Mouse (Mus musculus) ovary, postnatal 10 days (tissue): ENCODE data around the gene Msl3l2.

Source experiments
- DNase-seq: peaks from one replicate; pipeline ENCODE4 v3.0.0; 2022; ENCODE audit warnings: low spot score

Msl3l2 gene

DNA sequence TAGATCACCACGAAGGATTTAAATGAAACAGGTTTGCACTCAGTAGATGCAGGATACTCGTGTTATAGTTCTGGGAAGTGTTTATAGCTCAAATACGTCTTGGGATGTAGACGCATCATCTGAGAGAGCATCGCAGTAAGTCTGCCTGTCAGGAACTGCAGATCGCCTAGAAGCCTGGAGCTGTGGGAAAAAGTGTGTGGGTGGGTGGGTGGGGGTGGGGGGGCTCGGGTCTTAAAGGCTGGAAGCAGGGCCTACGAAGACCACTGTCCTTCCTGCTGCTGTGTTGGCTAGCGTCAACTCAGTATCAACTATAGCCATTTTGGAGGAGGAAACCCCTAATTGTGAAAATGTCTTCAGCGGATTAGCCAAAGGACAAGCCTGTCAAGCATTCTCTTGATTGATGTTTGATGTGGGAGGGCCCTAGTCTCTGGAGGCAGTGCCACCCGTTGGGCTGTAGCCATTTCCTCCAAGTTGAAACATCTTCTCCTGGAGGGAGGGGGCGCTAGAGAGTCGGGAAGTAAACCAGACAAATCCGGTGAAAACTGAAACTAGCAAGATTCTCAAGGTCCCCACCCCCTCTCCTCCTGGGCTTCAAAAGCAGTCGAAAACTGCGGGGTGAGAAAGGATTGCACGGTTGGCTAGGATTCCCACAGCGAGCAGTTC lies at the start of gene Msl3l2:
Gene Msl3l2, plus strand, starts transcription at position 585 of the 663 bp plus-strand sequence.
- peak; percentile 63 for DNase-seq

DNA sequence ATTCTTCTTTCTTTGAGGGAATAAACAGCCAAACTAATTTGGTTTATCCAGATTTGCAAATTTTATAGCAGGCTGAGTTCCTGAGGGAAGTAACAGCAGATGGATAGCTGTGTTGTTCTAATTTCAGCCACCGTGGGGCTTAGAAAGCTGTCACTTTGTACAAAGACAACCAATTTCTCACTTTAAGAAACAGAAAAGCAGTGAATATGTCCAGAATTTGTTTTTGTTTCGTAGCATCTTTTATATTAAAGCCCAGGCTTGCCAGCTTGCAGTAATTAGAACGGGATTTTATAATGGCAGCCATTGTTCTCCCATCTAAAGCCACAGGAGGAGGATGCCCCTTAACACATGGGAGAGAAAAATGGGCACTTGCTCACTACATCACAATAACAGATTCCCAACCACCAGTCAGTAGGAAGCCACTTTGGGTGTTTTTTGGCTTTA lies 47.7 kb upstream of the Msl3l2 start:
- DNase-seq: no peak

DNA sequence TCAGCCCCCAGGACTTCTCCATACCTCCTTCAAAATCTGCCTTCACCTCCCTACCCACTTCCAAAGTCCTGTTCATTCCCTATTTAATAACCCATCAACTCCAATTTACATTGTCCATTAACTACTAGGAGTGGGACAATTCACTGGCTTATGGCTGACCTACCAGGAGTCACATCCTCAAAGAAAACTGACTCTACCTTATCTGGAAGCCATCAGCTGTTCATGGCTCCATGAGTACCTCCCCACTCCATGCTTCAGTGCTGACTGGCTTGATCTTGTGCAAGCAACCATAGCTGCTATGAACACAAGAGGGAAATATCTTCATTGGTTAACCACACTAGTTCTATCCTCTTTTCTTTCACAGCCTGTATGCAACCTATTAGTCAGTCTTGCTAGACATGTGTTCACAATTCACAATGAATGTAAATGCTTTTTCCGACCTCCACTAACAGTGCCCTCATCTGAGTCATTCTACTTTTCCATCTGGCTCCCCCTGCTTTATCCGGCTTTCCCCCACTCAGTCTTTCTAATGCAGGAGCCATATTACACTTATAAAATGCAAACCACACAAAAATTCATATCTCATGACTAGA lies 45.4 kb upstream of the Msl3l2 start:
- no peak for DNase-seq

DNA sequence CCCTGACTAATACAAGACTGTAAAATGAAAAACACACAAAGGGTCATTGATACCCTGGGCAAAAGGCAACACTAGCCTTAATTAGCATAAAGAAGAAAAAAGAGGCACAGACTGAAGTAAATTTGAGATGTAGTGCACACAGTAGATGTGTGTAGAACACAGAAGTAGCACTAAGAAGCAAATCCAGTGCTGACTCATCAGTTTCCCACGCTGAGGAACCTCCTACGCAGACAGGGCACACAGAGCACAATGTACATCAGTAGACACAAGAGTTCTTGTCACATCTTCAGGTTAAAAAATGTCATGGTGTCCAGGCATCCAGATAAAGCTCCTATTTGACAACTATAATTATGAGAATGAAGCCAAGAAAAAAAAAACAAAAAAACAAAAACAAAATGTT lies 44.0 kb upstream of the Msl3l2 start:
- no peak for DNase-seq

DNA sequence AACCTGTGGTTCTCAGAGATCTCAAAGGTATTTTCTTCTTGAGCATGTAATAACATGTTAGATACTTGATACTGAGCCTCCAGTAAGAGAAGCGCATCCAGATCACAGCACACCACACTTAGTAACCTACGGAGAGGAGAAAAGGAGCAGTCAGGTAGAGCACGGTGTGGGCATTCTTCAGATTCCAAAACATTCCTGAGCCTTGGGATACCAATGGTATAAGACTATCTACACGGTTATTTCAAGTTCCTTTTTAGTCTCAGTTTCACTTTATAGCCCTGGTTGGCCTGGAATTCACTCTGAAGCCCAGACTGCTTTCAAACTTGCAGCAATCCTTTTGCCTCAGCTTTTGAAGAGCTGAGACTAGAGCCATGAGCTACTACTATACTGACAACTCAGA lies 17.0 kb upstream of the Msl3l2 start:
- DNase-seq: no peak

DNA sequence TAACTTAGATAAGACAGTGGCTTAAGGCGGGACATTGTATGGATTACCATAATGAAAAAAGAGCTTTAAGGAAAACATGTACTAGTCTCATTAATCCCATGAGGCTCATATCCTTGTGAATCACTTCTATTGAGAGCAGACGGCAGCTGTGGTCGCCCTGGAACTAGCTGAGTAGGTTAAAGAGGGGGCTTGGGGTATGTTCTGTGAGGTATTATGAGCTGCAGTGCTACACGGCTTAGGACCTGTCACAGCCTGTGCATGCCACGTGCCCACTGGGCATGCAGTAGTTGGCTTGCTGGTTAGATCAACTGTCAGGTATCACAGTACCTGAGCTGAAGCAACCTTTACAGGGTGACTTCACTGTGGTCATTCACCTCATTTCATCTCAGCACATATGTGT lies 12.1 kb upstream of the Msl3l2 start:
- no peak for DNase-seq

DNA sequence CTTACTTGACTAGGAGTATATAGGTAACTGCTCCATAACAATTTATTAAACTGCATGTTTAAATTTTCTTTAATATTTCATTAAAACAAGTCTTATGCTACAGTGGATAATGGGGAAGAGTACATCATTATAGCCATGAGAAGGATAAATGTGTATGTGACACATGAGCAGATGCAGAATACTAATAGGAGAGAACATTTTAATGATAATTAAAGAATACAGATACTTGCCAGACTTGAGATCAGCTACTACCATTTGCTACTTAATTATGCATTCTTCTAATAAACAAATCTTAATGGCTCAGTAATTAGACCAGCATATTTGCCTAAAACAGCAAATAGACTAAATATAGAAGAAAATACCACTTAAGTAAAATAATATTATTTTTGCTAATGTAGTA lies 10.0 kb upstream of the Msl3l2 start:
- DNase-seq: no peak

DNA sequence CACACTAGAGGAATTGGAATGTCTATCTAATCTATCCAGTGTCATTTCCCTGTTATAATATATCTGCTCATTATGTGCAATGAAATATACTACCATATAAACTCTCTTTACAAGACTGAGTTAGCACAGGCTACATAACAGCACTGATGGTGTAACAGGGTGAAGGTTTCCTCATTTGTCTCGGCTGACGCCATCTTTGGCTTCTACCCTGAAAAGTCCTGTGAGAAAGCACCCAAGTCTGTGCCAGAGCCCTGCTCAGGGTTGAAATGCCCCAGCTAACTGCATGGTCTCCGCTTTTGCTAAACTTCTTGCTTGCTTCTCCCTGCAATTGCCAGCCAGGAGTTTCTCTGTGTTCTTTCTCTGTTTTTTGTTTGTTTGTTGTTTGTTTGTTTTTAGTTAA lies 7.6 kb upstream of the Msl3l2 start:
- DNase-seq: no peak

DNA sequence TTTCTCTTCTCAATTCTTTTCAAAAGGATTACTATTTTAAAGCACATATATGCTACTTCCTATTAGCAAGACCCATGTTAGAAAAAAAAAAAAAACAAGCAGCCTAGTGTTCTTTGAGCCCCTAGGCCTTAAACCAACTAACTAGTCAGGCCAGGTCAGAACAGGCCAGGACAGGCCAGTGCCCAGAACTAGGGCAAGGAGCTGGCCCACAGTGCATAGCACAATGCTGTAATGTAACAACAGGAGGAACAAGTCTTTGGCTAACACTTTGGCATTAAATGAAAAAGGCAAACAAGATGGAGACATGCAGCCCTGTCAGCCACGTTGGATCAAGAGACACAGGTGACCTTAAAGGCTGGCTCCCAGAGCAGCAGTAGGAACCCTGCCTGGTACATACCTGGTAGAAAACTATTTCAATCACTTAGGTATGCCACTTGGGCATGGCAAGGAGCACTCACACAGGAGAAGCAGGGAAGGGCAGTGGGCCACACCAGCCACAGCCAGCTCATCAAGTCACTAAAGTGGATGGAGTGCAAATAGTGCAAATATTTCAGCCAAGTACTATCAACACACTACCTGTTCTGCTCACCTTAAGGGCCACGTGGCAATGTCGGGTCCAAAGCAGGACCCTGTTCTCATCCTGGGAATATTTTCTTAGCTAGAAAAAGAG lies 6.9 kb upstream of the Msl3l2 start:
- DNase-seq: no peak

DNA sequence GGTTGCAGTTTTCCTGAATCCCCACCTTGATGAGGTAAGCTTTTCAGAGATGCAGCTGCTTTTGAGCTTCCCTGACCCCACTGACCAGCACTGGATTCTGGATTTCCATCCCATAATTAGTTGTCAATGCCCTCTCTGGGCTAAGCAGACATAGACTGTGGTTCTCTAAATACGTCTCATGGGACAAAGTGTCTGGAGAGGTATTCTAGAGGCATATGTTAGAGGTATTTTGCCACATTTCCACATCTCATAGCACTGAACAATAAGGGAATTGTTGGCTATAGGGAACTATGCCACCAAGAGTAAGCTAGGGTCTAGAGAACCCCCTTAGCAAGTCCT lies 248 bp downstream of the Msl3l2 start:
- DNase-seq: no peak

DNA sequence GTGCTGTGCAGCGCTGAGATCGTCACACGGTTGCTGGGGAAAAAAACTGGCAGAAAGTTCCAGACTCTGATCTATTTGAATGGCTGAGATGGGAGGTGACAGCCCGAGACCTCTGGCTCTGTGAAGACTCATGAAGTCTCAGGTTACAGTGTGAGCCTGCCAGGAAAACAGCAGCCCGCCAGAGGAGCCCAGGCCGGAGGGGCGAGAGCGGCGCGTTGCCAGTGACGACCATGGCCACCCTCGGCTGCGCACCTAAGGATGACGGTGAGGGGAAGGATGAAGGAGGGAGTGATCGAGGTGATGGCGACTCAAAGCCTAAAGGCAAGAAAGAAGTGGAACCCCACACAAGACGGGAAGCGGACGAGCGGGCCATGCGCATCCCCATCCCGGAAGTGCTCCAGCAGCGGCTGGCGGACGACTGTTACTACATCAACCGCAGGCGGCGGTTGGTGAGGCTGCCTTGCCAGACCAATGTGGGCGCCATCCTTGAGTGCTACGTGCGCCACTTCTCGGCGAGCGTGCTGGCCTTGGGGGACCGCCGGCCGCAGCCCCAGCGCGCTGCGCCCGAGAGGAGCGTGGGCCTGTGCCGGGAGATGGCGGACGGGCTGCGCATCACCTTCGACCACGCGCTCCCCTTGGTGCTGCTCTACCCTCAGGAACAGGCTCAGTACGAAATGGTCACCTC lies 8.4 kb downstream of the Msl3l2 start:
- DNase-seq: peak; percentile 46

DNA sequence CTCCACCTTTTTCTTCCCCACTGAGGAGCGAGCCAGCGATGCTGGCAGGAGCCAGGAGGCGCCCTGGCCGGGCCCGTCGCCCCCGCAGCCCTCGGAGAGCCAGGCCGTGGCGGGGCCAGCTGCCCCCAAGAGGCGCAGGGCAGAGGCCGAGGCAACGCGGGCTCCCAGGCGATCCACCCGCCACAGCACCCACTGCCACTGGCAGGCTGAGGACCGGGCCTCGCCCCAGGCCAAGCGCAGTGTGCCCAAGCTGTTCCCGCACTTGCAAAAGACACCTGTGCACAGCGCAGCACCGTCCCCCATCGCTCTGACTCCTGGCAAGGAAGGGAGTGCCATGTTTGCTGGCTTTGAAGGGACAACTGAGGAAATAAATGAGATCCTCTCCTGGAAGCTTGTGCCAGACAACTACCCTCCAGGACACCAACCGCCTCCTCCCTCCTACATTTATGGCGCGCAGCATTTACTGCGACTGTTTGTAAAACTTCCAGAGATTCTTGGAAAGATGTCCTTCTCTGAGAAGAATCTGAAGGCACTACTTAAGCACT lies 9.0 kb downstream of the Msl3l2 start:
- peak; percentile 18 for DNase-seq

DNA sequence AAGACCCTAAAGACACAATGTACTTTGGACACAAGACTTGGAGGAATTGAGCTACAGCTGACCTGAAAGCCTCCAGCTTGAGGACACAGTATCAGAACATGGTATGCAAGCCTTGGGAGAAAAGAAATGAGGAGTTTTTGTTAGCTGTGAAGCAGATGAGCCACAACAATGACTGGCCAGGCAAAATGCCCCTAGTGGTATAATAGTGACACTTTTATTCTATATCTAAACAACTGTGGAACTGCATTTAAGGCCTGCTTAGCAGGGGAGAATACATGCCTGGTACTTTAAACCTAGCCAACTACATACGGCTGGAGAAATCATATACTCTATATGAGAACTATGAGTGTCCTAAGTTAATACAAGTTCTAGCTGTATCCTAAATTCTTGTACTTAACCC lies 20.3 kb downstream of the Msl3l2 start:
- no peak for DNase-seq

DNA sequence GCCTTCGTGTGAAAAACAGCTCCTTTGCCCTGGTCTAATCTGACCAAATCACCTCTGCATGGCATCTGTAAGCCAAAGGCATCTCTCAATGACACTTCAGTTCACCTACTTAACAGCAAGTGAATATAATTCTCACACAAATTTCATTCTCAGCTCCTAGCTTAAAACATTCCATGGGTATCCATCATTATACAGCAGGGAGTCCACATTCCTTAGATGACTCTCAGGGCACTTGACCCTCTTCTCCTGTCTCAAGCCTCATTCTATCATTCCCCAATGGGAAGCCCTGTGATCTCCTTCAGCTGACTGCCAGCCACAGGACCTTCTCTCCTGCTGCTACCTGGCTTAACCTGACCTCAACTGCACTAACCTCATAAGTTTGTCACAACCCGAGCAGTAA lies 22.9 kb downstream of the Msl3l2 start:
- DNase-seq: no peak

DNA sequence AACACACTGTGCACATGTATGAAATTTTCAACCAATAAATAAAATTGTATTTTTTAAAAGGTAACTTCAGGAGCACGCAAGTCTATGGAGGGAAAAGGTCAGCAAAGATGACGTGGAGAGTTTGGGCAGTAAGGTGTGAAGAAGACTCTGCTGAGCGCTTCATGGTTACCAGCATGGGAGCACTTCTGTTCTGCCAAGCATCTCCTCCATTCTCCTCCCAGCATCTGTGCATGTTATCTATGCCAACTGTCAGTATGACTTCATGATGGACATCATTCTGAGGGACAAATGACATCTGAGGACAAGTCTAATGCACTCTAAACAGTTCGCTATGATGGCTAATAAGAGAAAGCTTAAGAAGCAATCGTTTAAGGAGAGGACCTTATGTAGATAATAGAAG lies 30.5 kb downstream of the Msl3l2 start:
- DNase-seq: no peak

DNA sequence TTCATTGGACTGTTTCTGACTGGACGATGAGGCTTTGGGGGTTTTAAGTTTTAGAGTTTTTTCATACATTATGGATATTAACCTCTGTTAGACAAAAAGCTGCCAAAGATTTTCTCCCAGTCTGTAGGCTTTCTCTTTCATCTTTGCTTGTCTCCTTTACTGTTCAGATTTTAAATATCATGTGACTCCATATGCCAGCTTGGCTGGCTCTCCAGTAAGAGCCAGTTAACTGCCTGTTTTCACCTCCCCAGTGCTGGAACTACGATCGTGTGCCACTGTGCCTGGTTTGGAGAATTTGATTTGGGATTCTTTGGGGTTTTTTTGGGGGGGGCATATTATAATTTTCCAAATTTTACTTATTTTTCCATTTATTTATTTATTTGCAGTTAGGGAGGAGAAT lies 42.2 kb downstream of the Msl3l2 start:
- DNase-seq: no peak

DNA sequence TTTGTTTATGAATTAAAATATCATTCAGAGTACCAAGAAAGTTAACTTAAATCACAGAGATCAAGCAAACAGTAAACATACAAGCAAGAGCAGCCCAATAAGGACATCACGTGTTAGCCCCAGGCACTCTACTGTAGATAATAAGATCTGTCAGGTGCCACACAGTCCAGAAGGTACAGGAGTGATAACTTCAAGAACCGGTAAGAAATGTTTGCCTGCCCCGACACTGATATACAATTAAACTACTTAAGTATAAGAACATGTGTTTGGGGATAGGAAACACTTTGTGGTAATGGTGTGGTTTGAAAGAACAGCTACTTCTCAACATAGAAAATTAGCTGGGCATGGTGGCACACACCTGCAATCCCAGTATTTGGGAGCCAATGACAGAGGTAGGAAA lies 50.2 kb downstream of the Msl3l2 start:
- DNase-seq: no peak

DNA sequence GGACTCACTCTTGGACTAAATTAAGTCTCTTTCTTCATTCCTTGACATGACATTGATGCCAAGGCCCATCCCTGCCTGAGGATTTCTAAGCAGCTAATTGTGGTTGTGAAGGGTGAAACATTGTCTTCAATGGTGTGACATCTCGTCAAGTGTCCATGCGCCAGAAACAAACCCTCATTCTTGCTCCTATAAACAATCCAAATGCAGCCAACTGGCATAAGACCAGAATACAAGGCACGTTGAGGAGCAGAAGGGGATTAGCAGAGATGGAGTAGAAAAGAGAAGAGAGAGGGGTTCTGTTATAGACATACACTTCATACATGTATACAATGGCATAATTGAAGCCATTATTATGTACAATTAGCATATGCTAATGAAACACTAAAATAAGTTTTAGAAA lies 51.5 kb downstream of the Msl3l2 start:
- DNase-seq: no peak

DNA sequence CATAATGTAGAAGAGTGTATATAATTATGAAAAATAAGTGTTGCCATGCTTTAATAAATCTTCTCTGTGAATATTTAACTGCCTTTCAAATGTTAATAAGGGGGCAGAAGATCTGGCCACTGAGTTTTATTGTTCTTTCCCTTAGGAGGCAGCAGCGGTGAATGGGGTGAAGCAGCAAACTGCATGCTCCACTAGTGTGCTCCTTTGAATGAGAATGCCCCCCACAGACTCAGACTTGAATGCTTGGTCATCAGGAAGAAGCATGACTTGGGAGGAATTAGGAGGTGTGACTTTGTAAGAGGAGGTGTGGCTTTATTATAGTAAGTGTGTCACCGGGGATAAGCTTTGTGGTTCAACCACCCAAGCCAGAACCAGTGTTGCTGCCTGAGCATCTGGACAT lies 52.0 kb downstream of the Msl3l2 start:
- DNase-seq: no peak

DNA sequence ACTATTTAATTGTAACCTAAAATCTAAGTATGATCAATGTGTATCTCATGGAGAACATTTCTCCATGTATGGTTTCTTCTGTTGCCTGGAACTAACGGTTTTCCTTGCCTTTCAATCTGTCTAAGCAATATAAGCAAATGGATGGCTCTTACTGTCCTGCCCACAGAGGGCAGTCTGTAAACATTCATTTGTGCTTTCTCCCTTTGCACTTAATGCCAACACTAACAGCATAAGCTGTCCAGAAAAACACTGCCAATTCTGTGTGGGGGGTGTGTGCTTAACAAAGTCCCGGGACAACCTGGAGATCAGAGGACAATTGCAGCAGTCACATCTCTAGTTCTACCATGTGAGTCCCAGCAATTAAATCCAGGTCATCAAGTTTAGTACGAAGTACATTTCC lies 57.7 kb downstream of the Msl3l2 start:
- DNase-seq: no peak

DNA sequence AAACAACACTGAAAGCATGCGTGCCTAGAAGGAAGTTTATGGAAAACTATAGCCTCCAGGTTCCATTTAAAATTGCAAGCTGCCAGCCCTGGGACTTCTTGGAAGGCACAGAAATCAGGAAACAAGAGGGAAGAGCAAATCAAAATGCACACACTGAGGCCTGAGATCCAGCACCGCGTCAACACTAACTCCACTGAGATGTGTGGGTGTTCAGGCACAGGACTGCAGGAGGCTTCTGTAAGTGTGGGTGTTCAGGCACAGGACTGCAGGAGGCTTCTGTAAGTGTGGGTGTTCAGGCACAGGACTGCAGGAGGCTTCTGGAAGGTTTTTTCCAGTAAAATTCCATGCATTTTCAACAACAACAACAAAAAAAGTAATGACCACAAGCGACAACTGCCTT lies 59.0 kb downstream of the Msl3l2 start:
- DNase-seq: no peak
